Mouse (Mus musculus) macrophage (primary cell): Measurements from ENCODE around the gene Cdc37. TPM values are rescaled to one million over a fixed set of nuclear protein-coding genes. Genes with fewer than 3 reads are reported as not detected.

Experiments
- H3K27ac ChIP-seq: fragments of 350-480 bp; formaldehyde crosslinking; 2 replicates; pipeline ENCODE4 v1.9.0; 2021
- H3K36me3 ChIP-seq: fragments of 350-480 bp; formaldehyde crosslinking; 2 replicates; pipeline ENCODE4 v1.9.0; 2021; ENCODE audit errors: inconsistent target
- H3K4me3 ChIP-seq: fragments of 350-480 bp; formaldehyde crosslinking; 2 replicates; pipeline ENCODE4 v1.9.0; 2021; ENCODE audit errors: inconsistent target
- H3K79me2 ChIP-seq: fragments of 350-480 bp; formaldehyde crosslinking; 2 replicates; pipeline ENCODE4 v1.9.0; 2021; ENCODE audit errors: inconsistent target
- WGBS: methylation state at CpG from one replicate; pipeline ENCODE4 v1.1.7; 2026; ENCODE audit warnings: inconsistent platforms; ENCODE audit not compliant: missing documents; 5-methylcytosine and 5-hydroxymethylcytosine counted together
- polyA plus RNA-seq: library from polyadenylated mRNA; stranded (reverse); fragments of 250-400 nt; gene quantifications from 3 replicates; pipeline ENCODE4 v1.2.4, GENCODE M21; 2018; ENCODE audit warnings: inconsistent platforms

Gene Cdc37
- polyA plus RNA-seq, 1 experiment from 2014 or later: 206 TPM

- Histone ChIP-seq H3K79me2 (peaks cover 7% of the 10 kb centered on the region), H3K4me3 (no peak overlapping the region), H3K36me3 (peaks cover 26% of the 10 kb centered on the region), H3K27ac (peak overlapping the region; percentile 52)
- WGBS: 52% methylated on average over 4 of the region's 4 CpGs
These were observed 14.4 kb downstream of the Cdc37 start for GRCm38 (mm10) chr9:21135329-21135890.

- WGBS: 53% methylated on average over 9 of the region's 9 CpGs
- Histone ChIP-seq H3K4me3 (no peak overlapping the region), H3K79me2 (peaks cover 13% of the 10 kb centered on the region), H3K36me3 (peaks cover 20% of the 10 kb centered on the region), H3K27ac (peak overlapping the region; percentile 52)
These were observed 15.0 kb downstream of the Cdc37 start for GRCm38 (mm10) chr9:21134595-21135328.

GRCm38 (mm10) chr9:21133064-21133707 lies 16.6 kb downstream of the Cdc37 start:
- Histone ChIP-seq H3K79me2 (peaks cover 29% of the 10 kb centered on the region), H3K4me3 (no peak overlapping the region)

GRCm38 (mm10) chr9:21132102-21132775 lies 17.5 kb downstream of the Cdc37 start:
- H3K4me3 ChIP-seq: no peak overlapping the region

More at GRCm38 (mm10) chr9:21133064-21133707, 16.6 kb downstream of the Cdc37 start:
- 49% methylated on average over 9 of the region's 9 CpGs for WGBS
- Histone ChIP-seq H3K36me3 (peaks cover 8% of the 10 kb centered on the region; the same call in 1 of the 2 replicates), H3K27ac (no peak overlapping the region)

GRCm38 (mm10) chr9:21131059-21131956 lies 18.5 kb downstream of the Cdc37 start, which contains the start of gene Tyk2:
Gene Tyk2, minus strand, starts transcription at chr9:21131243.
- peaks cover 19% of the 10 kb centered on the region; the same call in 1 of the 2 replicates for H3K36me3 ChIP-seq
- H3K4me3 ChIP-seq: peak within 1 kb of the TSS; percentile 94
- peak within 1 kb of the TSS; percentile 69 for H3K27ac ChIP-seq
- peaks cover 36% of the 10 kb centered on the region for H3K79me2 ChIP-seq
- WGBS: 6% methylated on average over 37 of the region's 37 CpGs

More at GRCm38 (mm10) chr9:21132102-21132775, 17.5 kb downstream of the Cdc37 start:
- peaks cover 36% of the 10 kb centered on the region for H3K79me2 ChIP-seq
- H3K36me3 ChIP-seq: peaks cover 11% of the 10 kb centered on the region; the same call in 1 of the 2 replicates
- 79% methylated on average over 12 of the region's 12 CpGs for WGBS
- H3K27ac ChIP-seq: no peak overlapping the region

GRCm38 (mm10) chr9:21126259-21126627 lies 23.5 kb downstream of the Cdc37 start:
- no peak overlapping the region for H3K4me3 ChIP-seq
- WGBS: 27% methylated on average over 2 of the region's 2 CpGs
- H3K79me2 ChIP-seq: peaks cover 36% of the 10 kb centered on the region
- H3K27ac ChIP-seq: peak overlapping the region; percentile 68
- peaks cover 53% of the 10 kb centered on the region for H3K36me3 ChIP-seq

GRCm38 (mm10) chr9:21125502-21126258 lies 24.1 kb downstream of the Cdc37 start:
- peaks cover 58% of the 10 kb centered on the region for H3K36me3 ChIP-seq
- H3K79me2 ChIP-seq: peaks cover 32% of the 10 kb centered on the region
- H3K4me3 ChIP-seq: no peak overlapping the region
- 25% methylated on average over 9 of the region's 9 CpGs for WGBS
- peak overlapping the region; percentile 68 for H3K27ac ChIP-seq

- WGBS: 73% methylated on average over 5 of the region's 5 CpGs
- no peak overlapping the region for H3K4me3 ChIP-seq
- peaks cover 24% of the 10 kb centered on the region for H3K79me2 ChIP-seq
- peak overlapping the region; percentile 68 for H3K27ac ChIP-seq
- H3K36me3 ChIP-seq: peaks cover 67% of the 10 kb centered on the region
These were observed 24.9 kb downstream of the Cdc37 start for GRCm38 (mm10) chr9:21124837-21125236.

GRCm38 (mm10) chr9:21121483-21121882 lies 28.3 kb downstream of the Cdc37 start:
- 98% methylated on average over 16 of the region's 16 CpGs for WGBS
- Histone ChIP-seq H3K4me3 (no peak overlapping the region), H3K27ac (no peak overlapping the region), H3K79me2 (no peaks in the 10 kb centered on the region), H3K36me3 (peaks cover 68% of the 10 kb centered on the region)

- peaks cover 76% of the 10 kb centered on the region for H3K36me3 ChIP-seq
- no peak overlapping the region for H3K27ac ChIP-seq
- WGBS: 83% methylated on average over 6 of the region's 6 CpGs
- H3K4me3 ChIP-seq: no peak overlapping the region
- H3K79me2 ChIP-seq: no peaks in the 10 kb centered on the region
These were observed 32.7 kb downstream of the Cdc37 start for GRCm38 (mm10) chr9:21117073-21117472.

GRCm38 (mm10) chr9:21115105-21115504 lies 34.7 kb downstream of the Cdc37 start:
- no peak overlapping the region for H3K27ac ChIP-seq
- H3K4me3 ChIP-seq: no peak overlapping the region
- H3K79me2 ChIP-seq: no peaks in the 10 kb centered on the region
- peaks cover 75% of the 10 kb centered on the region for H3K36me3 ChIP-seq
- 90% methylated on average over 8 of the region's 8 CpGs for WGBS

- H3K4me3 ChIP-seq: no peak overlapping the region
- WGBS: 95% methylated on average over 7 of the region's 7 CpGs
These were observed 35.6 kb downstream of the Cdc37 start for GRCm38 (mm10) chr9:21114190-21114589.

GRCm38 (mm10) chr9:21113751-21114150 lies 36.0 kb downstream of the Cdc37 start:
- H3K27ac ChIP-seq: no peak overlapping the region
- no peaks in the 10 kb centered on the region for H3K79me2 ChIP-seq
- WGBS: 100% methylated on average over 6 of the region's 6 CpGs
- H3K4me3 ChIP-seq: no peak overlapping the region
- H3K36me3 ChIP-seq: peaks cover 82% of the 10 kb centered on the region

More at GRCm38 (mm10) chr9:21114190-21114589, 35.6 kb downstream of the Cdc37 start:
- H3K36me3 ChIP-seq: peaks cover 78% of the 10 kb centered on the region
- H3K79me2 ChIP-seq: no peaks in the 10 kb centered on the region
- H3K27ac ChIP-seq: no peak overlapping the region
